Mouse (Mus musculus): ENCODE data around the gene Sh3bp1. TPM values are rescaled to one million over a fixed set of nuclear protein-coding genes. Genes with fewer than 3 reads are reported as not detected.

The Sh3bp1 gene
- total and polyA plus RNA-seq, 3 experiments, result 21.0 to 80.2 TPM; not detected in 1

- TF ChIP-seq ELF1 (IDR thresholded peaks at IDR 0.05; ENCODE audit: low read depth, low read length) (0 out of 2 replicates have a peak, but pooled peaks have one; percentile 33), MAZ (IDR thresholded peaks at IDR 0.05; ENCODE audit: low read depth, low read length) (no peak), NRF1 (IDR thresholded peaks at IDR 0.05; ENCODE audit: insufficient read depth, low read depth, low read length, poor library complexity, severe bottlenecking) (no peak), GATA1 (IDR thresholded peaks at IDR 0.05; ENCODE audit: low read depth, low read length) (no peak), TBP (IDR thresholded peaks at IDR 0.05; ENCODE audit: low read depth, low read length) (no peak), RAD21 (IDR thresholded peaks at IDR 0.05; ENCODE audit: low read depth, low read length) (peak; percentile 45), BHLHE40 (IDR thresholded peaks at IDR 0.05; ENCODE audit: borderline replicate concordance, low read depth, low read length) (no peak), CHD2 (IDR thresholded peaks at IDR 0.05; ENCODE audit: low read length) (no peak), MAFK (IDR thresholded peaks at IDR 0.05; ENCODE audit: borderline replicate concordance, low read depth, low read length) (no peak)
Measured at GRCm38 (mm10) chr15:78869775-78870174, 29.8 kb upstream of the Sh3bp1 start (continued).

GRCm38 (mm10) chr15:78872021-78872608 is 27.5 kb upstream of the Sh3bp1 start:
- DNase-seq (ENCODE audit: low read depth, low spot score), result peak; percentile 43
- Histone ChIP-seq H3K79me2 (ENCODE audit: control insufficient read depth, insufficient read depth, low read length, poor library complexity) (no peaks in the 10 kb centered on the region; the same call in 1 of the 2 replicates), H3K9me3 (replicated peaks; ENCODE audit: insufficient read depth, low read length) (no peaks in the 10 kb centered on the region), H3K4me1 (ENCODE audit: control insufficient read depth in 1 of 2, insufficient read depth in 2 of 2, low read length in 2 of 2) (peaks cover 0 to 2% of the 10 kb centered on the region in 2 experiments; a peak in 2 of 4 replicates), H3K4me3 (ENCODE audit: control insufficient read depth in 1 of 2, insufficient read depth in 1 of 2, low read depth in 2 of 2, low read length in 2 of 2) (no peak overlapping the region), H3K9ac (ENCODE audit: control insufficient read depth, low read depth, low read length, poor library complexity, severe bottlenecking) (no peak overlapping the region), H3K36me3 (ENCODE audit: control insufficient read depth in 1 of 2, insufficient read depth in 2 of 2, low read length in 2 of 2) (peaks cover 0 to 5% of the 10 kb centered on the region in 2 experiments; a peak in 1 of 4 replicates), H3K27me3 (ENCODE audit: control insufficient read depth in 1 of 2, insufficient read depth in 2 of 2, low read length in 2 of 2) (no peaks in the 10 kb centered on the region), H3K27ac (ENCODE audit: control insufficient read depth, low read depth, low read length) (no peak overlapping the region)
- TF ChIP-seq CTCF (IDR thresholded peaks at IDR 0.05 in 2 of 3, conservative IDR thresholded peaks at IDR 0.05 in 1 of 3; ENCODE audit: control insufficient read depth in 1 of 3, insufficient read depth in 1 of 3, low read depth in 2 of 3, low read length in 3 of 3, poor library complexity in 1 of 3, severe bottlenecking in 1 of 3) (peak in 2 of 3 experiments; percentile 17 to 48; a peak in 3 of 6 replicates), RAD21 (IDR thresholded peaks at IDR 0.05; ENCODE audit: low read depth, low read length) (peak; percentile 23), SMC3 (IDR thresholded peaks at IDR 0.05; ENCODE audit: low read depth, low read length) (peak; percentile 34), ZKSCAN1 (IDR thresholded peaks at IDR 0.05; ENCODE audit: low read depth, low read length) (no peak), ZC3H11A (IDR thresholded peaks at IDR 0.05; ENCODE audit: low read depth, low read length) (peak; percentile 24; the same call in 1 of the 2 replicates)

DNA sequence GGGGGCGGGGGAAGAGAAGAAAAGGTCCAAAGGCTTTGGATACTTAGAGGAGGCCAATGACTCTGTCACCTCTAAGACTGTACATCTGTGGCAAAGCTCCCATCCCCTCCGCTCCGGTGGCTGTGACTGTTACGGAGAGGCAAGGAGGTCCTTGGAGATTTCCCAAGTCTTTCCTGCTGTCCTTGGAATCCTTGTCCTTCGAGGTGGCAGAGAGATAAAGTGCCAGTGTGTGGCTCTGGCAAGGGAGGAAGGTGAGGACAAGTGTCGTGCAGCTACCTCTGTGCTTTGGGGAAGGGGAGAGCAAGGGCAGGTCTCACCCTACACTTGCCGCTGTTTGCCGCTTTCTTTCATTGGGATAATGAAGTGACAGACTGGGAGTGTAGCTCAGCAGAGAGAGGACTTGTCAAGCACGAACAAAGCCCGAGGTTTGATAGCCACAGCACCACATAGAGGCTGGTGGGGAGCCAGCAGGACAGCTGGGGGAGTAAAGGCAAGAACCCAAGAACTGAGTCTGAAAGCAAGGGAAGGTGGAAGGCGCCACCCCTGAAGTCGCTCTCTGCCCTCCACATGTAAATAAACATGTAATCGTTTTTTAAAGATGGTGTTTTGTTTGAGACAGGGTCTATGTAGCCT is 25.6 kb upstream of the Sh3bp1 start:
- H3K4me3 ChIP-seq (ENCODE audit: control insufficient read depth in 1 of 2, insufficient read depth in 1 of 2, low read depth in 2 of 2, low read length in 2 of 2), result no peak overlapping the region
- H3K79me2 ChIP-seq (ENCODE audit: control insufficient read depth, insufficient read depth, low read length, poor library complexity), result peaks cover 9% of the 10 kb centered on the region
- H3K4me1 ChIP-seq (ENCODE audit: control insufficient read depth in 1 of 2, insufficient read depth in 2 of 2, low read length in 2 of 2), result peaks cover under 1 to 2% of the 10 kb centered on the region in 2 experiments; a peak in 3 of 4 replicates
- no peak overlapping the region for H3K9ac ChIP-seq (ENCODE audit: control insufficient read depth, low read depth, low read length, poor library complexity, severe bottlenecking)
- H3K27me3 ChIP-seq (ENCODE audit: control insufficient read depth in 1 of 2, insufficient read depth in 2 of 2, low read length in 2 of 2), result no peaks in the 10 kb centered on the region
- H3K36me3 ChIP-seq (ENCODE audit: control insufficient read depth in 1 of 2, insufficient read depth in 2 of 2, low read length in 2 of 2), result peaks cover 0 to 10% of the 10 kb centered on the region in 2 experiments; a peak in 2 of 4 replicates
- no peak for DNase-seq (ENCODE audit: low read depth, low spot score)
- TF ChIP-seq CTCF (IDR thresholded peaks at IDR 0.05 in 2 of 3, conservative IDR thresholded peaks at IDR 0.05 in 1 of 3; ENCODE audit: control insufficient read depth in 1 of 3, insufficient read depth in 1 of 3, low read depth in 2 of 3, low read length in 3 of 3, poor library complexity in 1 of 3, severe bottlenecking in 1 of 3) (peak in 1 of 3 experiments; percentile 11; a peak in 1 of 6 replicates), MAZ (IDR thresholded peaks at IDR 0.05; ENCODE audit: low read depth, low read length) (no peak)
- H3K9me3 ChIP-seq (replicated peaks; ENCODE audit: insufficient read depth, low read length), result no peaks in the 10 kb centered on the region
- no peak overlapping the region for H3K27ac ChIP-seq (ENCODE audit: control insufficient read depth, low read depth, low read length)
